Mouse (Mus musculus) ES-E14 (cell line): ENCODE measurements around the gene Nccrp1. TPM values are rescaled to one million over a fixed set of nuclear protein-coding genes. Genes with fewer than 3 reads are reported as not detected.
"Not testable (repeated sequence)": the region's sequence is repeated elsewhere in the genome, so short reads cannot be mapped to it uniquely, and the experiment has no call there.

ENCODE experiments used
- DNase-seq: peaks from one replicate; pipeline ENCODE4 v3.0.0-alpha.2; 2013; ENCODE audit warnings: low read depth, low spot score
- H3K27ac ChIP-seq: 2 replicates; pipeline ENCODE4 v1.5.1; 2012; ENCODE audit warnings: low read depth, mild to moderate bottlenecking, low read length, moderate library complexity, mixed read lengths; ENCODE audit not compliant: poor library complexity, insufficient read depth, severe bottlenecking
- H3K36me3 ChIP-seq: 2 replicates; pipeline ENCODE4 v1.6.1; 2012; ENCODE audit warnings: mild to moderate bottlenecking, low read length, moderate library complexity, mixed read lengths; ENCODE audit not compliant: control insufficient read depth, poor library complexity, insufficient read depth, severe bottlenecking
- H3K4me1 ChIP-seq, 2 experiments: fragments of 150-350 bp in 1 of 2; sonication (generic) in 1 of 2; 2 replicates each; pipeline ENCODE4 v1.6.1; 2012; ENCODE audit warnings: low read length in 2 of 2, mild to moderate bottlenecking in 1 of 2, mixed read lengths in 1 of 2; ENCODE audit not compliant: control insufficient read depth in 2 of 2, insufficient read depth in 2 of 2, poor library complexity in 1 of 2
- H3K4me3 ChIP-seq, 2 experiments: fragments of 150-350 bp in 1 of 2; sonication (generic) in 1 of 2; 2 replicates each; pipeline ENCODE4 v1.5.1; 2012; ENCODE audit warnings: low read length in 2 of 2, low read depth in 1 of 2, mild to moderate bottlenecking in 1 of 2, mixed read lengths in 1 of 2; ENCODE audit not compliant: insufficient read depth in 1 of 2, poor library complexity in 1 of 2, severe bottlenecking in 1 of 2
- H3K9ac ChIP-seq: 2 replicates; pipeline ENCODE4 v1.6.1; 2012; ENCODE audit warnings: low read depth, mild to moderate bottlenecking, low read length, mixed read lengths; ENCODE audit not compliant: poor library complexity, insufficient read depth, severe bottlenecking
- H3K9me3 ChIP-seq: fragments of 150-350 bp; sonication (generic); 2 replicates; pipeline ENCODE4 v1.6.1; 2012; ENCODE audit warnings: low read depth, mild to moderate bottlenecking, low read length; ENCODE audit not compliant: control insufficient read depth, insufficient read depth
- CHD2 ChIP-seq: IDR thresholded peaks from 2 replicates; pipeline ENCODE4 v1.6.1; 2014; ENCODE audit warnings: mild to moderate bottlenecking, low read depth, low read length, inconsistent platforms
- HCFC1 ChIP-seq: IDR thresholded peaks from 2 replicates; pipeline ENCODE4 v1.6.1; 2012; ENCODE audit warnings: low read length, inconsistent platforms, borderline replicate concordance; ENCODE audit not compliant: insufficient read depth
- MAFK ChIP-seq: IDR thresholded peaks from 2 replicates; pipeline ENCODE4 v1.6.1; 2014; ENCODE audit warnings: mild to moderate bottlenecking, low read depth, low read length, inconsistent platforms; ENCODE audit not compliant: insufficient read depth
- ZC3H11A ChIP-seq: IDR thresholded peaks from 2 replicates; pipeline ENCODE4 v1.6.1; 2012; ENCODE audit warnings: low read depth, mild to moderate bottlenecking, inconsistent platforms, low read length, borderline replicate concordance
- ZNF384 ChIP-seq: IDR thresholded peaks from 2 replicates; pipeline ENCODE4 v1.6.1; 2012; ENCODE audit warnings: low read depth, low read length, inconsistent platforms
- in situ Hi-C, 2 experiments: fragments of 600-800 bp; cut with MboI; formaldehyde crosslinking; loops; one replicate each; pipeline ENCODE4 v1.15.1; 2025; ENCODE audit warnings: low sequenced_read_pairs in 2 of 2, inconsistent platforms in 1 of 2; ENCODE audit not compliant: unreplicated experiment in 2 of 2
- total RNA-seq: library from RNA; depleted of rRNA; stranded (reverse); fragments of 300-350 nt; gene quantifications from 2 replicates; pipeline ENCODE4 v1.2.3, GENCODE M21; 2012; rRNA removed

Nccrp1 gene
- total RNA-seq, 1 experiment: 0.18 TPM

DNA sequence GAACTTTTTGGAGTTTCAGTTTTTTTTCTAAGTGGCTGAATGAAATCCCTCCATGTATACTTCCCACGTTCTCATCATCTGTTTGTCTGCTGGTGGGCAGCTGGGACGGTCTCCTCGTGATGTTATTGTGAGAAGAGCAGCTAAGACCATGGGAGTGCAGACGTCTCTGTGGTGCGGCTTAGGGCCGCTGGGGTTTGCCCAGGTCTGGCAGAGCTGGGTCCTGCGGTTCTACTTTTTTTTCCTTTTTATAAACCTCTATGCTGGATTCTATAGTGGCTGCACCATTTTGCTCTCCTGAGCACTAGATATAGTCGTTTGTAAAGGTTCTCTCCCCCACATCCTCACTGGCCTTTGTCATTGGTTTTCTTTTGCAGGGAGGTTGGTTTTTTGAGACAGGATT, 35.6 kb downstream of the Nccrp1 start:
- Histone ChIP-seq H3K27ac (no peak overlapping the region), H3K36me3 (no peaks in the 10 kb centered on the region), H3K9ac (no peak overlapping the region), H3K4me1 (peaks cover 0 to 2% of the 10 kb centered on the region in 2 experiments; a peak in 1 of 4 replicates), H3K4me3 (no peak overlapping the region), H3K9me3 (no peaks in the 10 kb centered on the region)
- in situ Hi-C loops: no loop called here
- DNase-seq: no peak
- TF ChIP-seq HCFC1 (no peak), ZC3H11A (no peak), MAFK (no peak), ZNF384 (no peak)

GRCm38 (mm10) chr7:28510405-28510974, 36.6 kb downstream of the Nccrp1 start, which contains the start of gene Ifnl2:
Gene Ifnl2 (minus strand): TSS chr7:28510455.
- DNase-seq, H3K4me3 ChIP-seq, H3K27ac ChIP-seq, H3K9ac ChIP-seq, H3K9me3 ChIP-seq, in situ Hi-C loops, H3K4me1 ChIP-seq, H3K36me3 ChIP-seq: not testable (repeated sequence)

GRCm38 (mm10) chr7:28509121-28509520, 37.9 kb downstream of the Nccrp1 start:
- H3K36me3 ChIP-seq, H3K4me1 ChIP-seq, H3K9ac ChIP-seq, DNase-seq, H3K9me3 ChIP-seq, in situ Hi-C loops, H3K4me3 ChIP-seq, H3K27ac ChIP-seq: not testable (repeated sequence)

GRCm38 (mm10) chr7:28505585-28505984, 41.5 kb downstream of the Nccrp1 start:
- in situ Hi-C loops: no loop called here
- Histone ChIP-seq H3K9me3 (no peaks in the 10 kb centered on the region), H3K4me3 (no peak overlapping the region), H3K27ac (no peak overlapping the region), H3K9ac (no peak overlapping the region), H3K36me3 (no peaks in the 10 kb centered on the region), H3K4me1 (no peaks in the 10 kb centered on the region)
- no peak for TF ChIP-seq HCFC1
- no peak for TF ChIP-seq ZC3H11A
- TF ChIP-seq CHD2: no peak
- TF ChIP-seq ZNF384: no peak
- no peak for TF ChIP-seq MAFK
- no peak for DNase-seq

GRCm38 (mm10) chr7:28495426-28495825, 51.6 kb downstream of the Nccrp1 start:
- no peak for TF ChIP-seq MAFK
- TF ChIP-seq CHD2: no peak
- no peak for TF ChIP-seq ZNF384
- TF ChIP-seq HCFC1: no peak
- Histone ChIP-seq H3K27ac (no peak overlapping the region), H3K9ac (no peak overlapping the region), H3K4me1 (peaks cover 0 to 13% of the 10 kb centered on the region in 2 experiments; a peak in 2 of 4 replicates), H3K36me3 (no peaks in the 10 kb centered on the region), H3K4me3 (no peak overlapping the region), H3K9me3 (no peaks in the 10 kb centered on the region)
- DNase-seq: no peak
- in situ Hi-C loops: no loop called here

Other genes starting within 250 kb of the Nccrp1 start
- gene Dll3, start 245.0 kb downstream of the Nccrp1 start, total RNA-seq: 4.1 and 17.4 TPM in 2 replicates
- 124 and 159 TPM in 2 replicates for gene Timm50, start 235.2 kb downstream of the Nccrp1 start, total RNA-seq
- 83.7 and 87.8 TPM in 2 replicates for gene Supt5, start 208.5 kb downstream of the Nccrp1 start, total RNA-seq
- gene Rps16, start 196.6 kb downstream of the Nccrp1 start, total RNA-seq: 1,678 and 1,740 TPM in 2 replicates
- 15.0 TPM in 2 replicates for gene Plekhg2, start 174.7 kb downstream of the Nccrp1 start, total RNA-seq
- 3.9 and 5.0 TPM in 2 replicates for gene Zfp36, start 167.0 kb downstream of the Nccrp1 start, total RNA-seq
- gene Med29, start 154.5 kb downstream of the Nccrp1 start, total RNA-seq: 34.8 and 50.8 TPM in 2 replicates
- 74.5 and 83.9 TPM in 2 replicates for gene Paf1, start 154.3 kb downstream of the Nccrp1 start, total RNA-seq
- 12.7 and 17.2 TPM in 2 replicates for gene Gmfg, start 109.8 kb downstream of the Nccrp1 start, total RNA-seq
- 17.1 and 32.6 TPM in 2 replicates for gene Lrfn1, start 95.3 kb downstream of the Nccrp1 start, total RNA-seq
- not detected in 2 replicates for gene Ifnl2, start 36.8 kb downstream of the Nccrp1 start, total RNA-seq
- gene Ifnl3, start 24.4 kb downstream of the Nccrp1 start, total RNA-seq: not detected in 2 replicates
- not detected in 2 replicates for gene Sycn, start 6.4 kb downstream of the Nccrp1 start, total RNA-seq
- gene Samd4b, start 50.9 kb upstream of the Nccrp1 start, total RNA-seq: 26.9 and 30.3 TPM in 2 replicates
- gene Pak4, start 50.9 kb upstream of the Nccrp1 start, total RNA-seq: 31.9 and 32.2 TPM in 2 replicates
- 1.6 and 2.5 TPM in 2 replicates for gene Acp7, start 84.1 kb upstream of the Nccrp1 start, total RNA-seq
- 5.8 and 5.9 TPM in 2 replicates for gene Fbxo27, start 145.6 kb upstream of the Nccrp1 start, total RNA-seq
- 5.9 and 6.6 TPM in 2 replicates for gene Fbxo17, start 169.6 kb upstream of the Nccrp1 start, total RNA-seq
- gene Mrps12, start 194.6 kb upstream of the Nccrp1 start, total RNA-seq: 102 and 105 TPM in 2 replicates
- 25.2 and 27.9 TPM in 2 replicates for gene Sars2, start 194.7 kb upstream of the Nccrp1 start, total RNA-seq
- not detected in 2 replicates for gene Ccer2, start 208.9 kb upstream of the Nccrp1 start, total RNA-seq
- 11.7 and 14.8 TPM in 2 replicates for gene Sirt2, start 219.5 kb upstream of the Nccrp1 start, total RNA-seq
- gene Nfkbib, start 220.3 kb upstream of the Nccrp1 start, total RNA-seq: 17.7 and 20.1 TPM in 2 replicates
- 17.2 and 18.9 TPM in 2 replicates for gene Rinl, start 241.7 kb upstream of the Nccrp1 start, total RNA-seq